Mouse (Mus musculus): ENCODE results near the gene Kcnj16. TPM values are rescaled to one million over a fixed set of nuclear protein-coding genes. Genes with fewer than 3 reads are reported as not detected.
A peak's percentile ranks its signal among the peaks of the same experiment; 100 is the strongest.

The Kcnj16 gene
- polyA plus RNA-seq, 1 experiment from 2014 or later, result 0.04 TPM

DNA sequence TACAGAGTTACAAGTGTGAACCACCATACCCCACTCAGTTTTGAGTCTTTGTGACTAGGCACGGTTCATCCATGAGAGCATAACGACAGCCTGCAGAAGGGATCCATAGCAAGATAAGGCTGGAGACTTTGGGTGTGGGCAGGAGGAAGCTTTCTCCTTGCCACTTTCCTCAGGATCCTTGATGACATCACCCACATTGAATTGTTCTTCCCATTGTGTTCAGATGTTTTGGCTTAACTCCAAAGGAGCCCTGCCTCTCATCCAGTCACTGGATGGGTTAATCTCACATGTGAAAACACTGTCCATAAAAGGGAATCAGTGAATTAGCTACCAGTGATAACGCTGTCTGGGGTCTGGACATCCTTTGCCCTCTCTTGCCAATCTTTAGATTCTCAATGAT, 37.3 kb downstream of the Kcnj16 start:
- Histone ChIP-seq H3K9me3 (no peaks in the 10 kb centered on the region), H3K36me3 (no peaks in the 10 kb centered on the region), H3K4me1 (no peaks in the 10 kb centered on the region), H3K27me3 (ENCODE audit: insufficient read depth, poor library complexity, severe bottlenecking) (no peaks in the 10 kb centered on the region), H3K4me3 (no peak overlapping the region), H3K27ac (no peak overlapping the region)
- no peak for DNase-seq (ENCODE audit: low spot score)
- 50% methylated on average over 3 of the region's 3 CpGs for WGBS

DNA sequence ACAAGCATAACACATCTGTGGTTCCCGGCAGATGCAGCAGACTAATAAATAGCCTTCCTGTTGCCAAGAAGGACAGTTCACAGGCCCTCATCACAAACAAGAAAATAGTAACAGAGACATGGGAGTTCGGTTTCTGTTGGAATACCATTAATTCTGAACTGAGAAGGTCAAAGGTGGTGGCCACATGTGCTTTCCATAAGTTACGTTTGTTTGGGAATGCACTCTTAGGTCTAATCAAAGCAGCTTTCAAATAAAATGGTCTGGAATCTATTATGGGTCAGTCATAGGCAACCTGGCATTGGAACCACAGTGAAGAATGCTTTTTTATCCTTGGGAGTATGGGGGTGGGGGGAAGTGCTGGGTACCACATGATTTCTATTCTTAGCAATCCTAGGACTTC, 41.6 kb downstream of the Kcnj16 start:
- H3K4me1 ChIP-seq, result no peaks in the 10 kb centered on the region
- H3K4me3 ChIP-seq, result no peak overlapping the region
- no peak for DNase-seq (ENCODE audit: low spot score)
- WGBS, result 76% methylated on average over 3 of the region's 3 CpGs
- no peaks in the 10 kb centered on the region for H3K27me3 ChIP-seq (ENCODE audit: insufficient read depth, poor library complexity, severe bottlenecking)
- no peaks in the 10 kb centered on the region for H3K36me3 ChIP-seq
- H3K9me3 ChIP-seq, result no peaks in the 10 kb centered on the region
- no peak overlapping the region for H3K27ac ChIP-seq

- H3K27me3 ChIP-seq (ENCODE audit: insufficient read depth, poor library complexity, severe bottlenecking), result no peaks in the 10 kb centered on the region
- 90% methylated on average over 3 of the region's 3 CpGs for WGBS
These were observed 48.4 kb downstream of the Kcnj16 start for GRCm38 (mm10) chr11:111016206-111016605.

GRCm38 (mm10) chr11:111020211-111020610, 52.4 kb downstream of the Kcnj16 start:
- no peak overlapping the region for H3K27ac ChIP-seq
- no peak overlapping the region for H3K4me3 ChIP-seq
- no peaks in the 10 kb centered on the region for H3K4me1 ChIP-seq
- DNase-seq (ENCODE audit: low spot score), result no peak
- H3K9me3 ChIP-seq, result no peaks in the 10 kb centered on the region
- WGBS, result 54% methylated on average over 2 of the region's 2 CpGs
- no peaks in the 10 kb centered on the region for H3K36me3 ChIP-seq
- H3K27me3 ChIP-seq (ENCODE audit: insufficient read depth, poor library complexity, severe bottlenecking), result no peaks in the 10 kb centered on the region

More at GRCm38 (mm10) chr11:111016206-111016605, 48.4 kb downstream of the Kcnj16 start:
- no peak overlapping the region for H3K27ac ChIP-seq
- no peaks in the 10 kb centered on the region for H3K36me3 ChIP-seq
- no peaks in the 10 kb centered on the region for H3K4me1 ChIP-seq
- H3K4me3 ChIP-seq, result no peak overlapping the region
- H3K9me3 ChIP-seq, result no peaks in the 10 kb centered on the region
- DNase-seq (ENCODE audit: low spot score), result no peak

- Histone ChIP-seq H3K4me1 (no peaks in the 10 kb centered on the region), H3K36me3 (no peaks in the 10 kb centered on the region), H3K4me3 (no peak overlapping the region), H3K27ac (no peak overlapping the region), H3K9me3 (no peaks in the 10 kb centered on the region), H3K27me3 (ENCODE audit: insufficient read depth, poor library complexity, severe bottlenecking) (no peaks in the 10 kb centered on the region)
- WGBS, result 71% methylated on average over 8 of the region's 8 CpGs
- DNase-seq (ENCODE audit: low spot score), result no peak
These were observed 54.9 kb downstream of the Kcnj16 start for GRCm38 (mm10) chr11:111022681-111023281.

DNA sequence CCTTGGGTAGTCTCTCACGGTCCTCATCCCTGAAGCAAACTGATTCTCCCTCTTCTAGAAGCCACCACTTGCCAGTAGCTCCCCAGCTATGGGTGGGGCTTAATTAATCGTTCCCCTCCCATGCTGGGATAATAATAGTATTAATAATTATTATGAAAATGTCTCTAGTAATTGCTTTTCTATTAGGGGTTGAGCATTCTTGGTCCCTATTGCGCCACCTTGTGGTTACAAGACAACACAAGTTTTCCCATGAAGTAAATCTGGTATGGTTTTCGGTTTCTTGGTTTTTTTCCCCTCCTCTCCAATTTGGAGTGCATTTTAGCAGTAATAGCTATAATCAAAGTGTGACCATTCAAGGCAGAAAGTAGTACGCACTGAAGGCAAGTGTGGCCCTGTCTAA, 74.3 kb downstream of the Kcnj16 start:
- Histone ChIP-seq H3K27me3 (ENCODE audit: insufficient read depth, poor library complexity, severe bottlenecking) (no peaks in the 10 kb centered on the region), H3K4me1 (no peaks in the 10 kb centered on the region), H3K9me3 (no peaks in the 10 kb centered on the region), H3K4me3 (no peak overlapping the region), H3K27ac (no peak overlapping the region), H3K36me3 (no peaks in the 10 kb centered on the region)
- no peak for DNase-seq (ENCODE audit: low spot score)
- 45% methylated on average over 5 of the region's 5 CpGs for WGBS

DNA sequence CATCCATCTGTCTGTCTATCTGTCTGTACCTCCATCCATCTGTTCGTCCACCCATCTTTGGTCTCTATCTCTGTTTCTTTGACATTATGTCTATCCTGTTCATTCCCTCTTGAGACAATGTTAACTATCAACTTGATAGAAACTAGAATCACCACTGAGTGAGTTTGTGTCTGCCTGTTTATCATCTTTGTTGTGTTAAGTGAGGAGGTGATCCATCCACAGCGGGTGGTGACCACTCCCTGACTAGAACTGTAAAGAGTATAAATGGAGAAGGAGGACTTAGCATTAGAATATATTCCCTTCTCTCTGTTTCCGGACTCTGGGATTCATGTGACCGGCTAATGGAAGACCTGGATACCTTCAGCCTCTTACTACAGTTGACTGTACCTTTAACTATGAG, 75.5 kb downstream of the Kcnj16 start:
- Histone ChIP-seq H3K36me3 (no peaks in the 10 kb centered on the region), H3K9me3 (no peaks in the 10 kb centered on the region), H3K27ac (no peak overlapping the region), H3K4me1 (no peaks in the 10 kb centered on the region), H3K27me3 (ENCODE audit: insufficient read depth, poor library complexity, severe bottlenecking) (no peaks in the 10 kb centered on the region), H3K4me3 (no peak overlapping the region)
- no peak for DNase-seq (ENCODE audit: low spot score)
- 78% methylated on average over 4 of the region's 4 CpGs for WGBS

DNA sequence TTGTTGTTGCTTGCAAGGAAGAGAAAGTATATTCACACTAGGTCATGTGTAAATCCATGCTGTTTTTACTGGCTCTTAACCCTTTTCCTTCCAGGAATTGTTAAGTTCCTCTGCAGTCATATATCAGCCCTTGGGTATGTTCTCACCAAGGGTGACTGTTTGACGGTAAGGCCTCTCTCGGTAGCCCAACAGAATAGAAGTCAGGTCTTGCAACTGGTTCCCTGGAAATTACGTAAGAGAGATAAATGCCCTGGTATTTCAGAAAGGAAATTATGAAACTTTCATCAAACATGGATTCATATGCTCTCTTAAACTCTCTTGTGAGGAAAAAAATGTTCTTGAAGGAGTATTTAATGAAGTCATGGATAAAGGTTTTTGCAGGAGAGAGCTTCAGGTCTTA, 86.4 kb downstream of the Kcnj16 start:
- Histone ChIP-seq H3K27me3 (ENCODE audit: insufficient read depth, poor library complexity, severe bottlenecking) (no peaks in the 10 kb centered on the region), H3K27ac (no peak overlapping the region), H3K4me3 (no peak overlapping the region), H3K9me3 (no peaks in the 10 kb centered on the region), H3K36me3 (no peaks in the 10 kb centered on the region), H3K4me1 (no peaks in the 10 kb centered on the region)
- 70% methylated on average over 3 of the region's 3 CpGs for WGBS
- DNase-seq (ENCODE audit: low spot score), result no peak

- Histone ChIP-seq H3K9me3 (no peaks in the 10 kb centered on the region), H3K4me3 (no peak overlapping the region), H3K27me3 (ENCODE audit: insufficient read depth, poor library complexity, severe bottlenecking) (no peaks in the 10 kb centered on the region), H3K27ac (no peak overlapping the region), H3K4me1 (no peaks in the 10 kb centered on the region), H3K36me3 (no peaks in the 10 kb centered on the region)
- WGBS, result 85% methylated on average over 8 of the region's 8 CpGs
- DNase-seq (ENCODE audit: low spot score), result no peak
These were observed 87.3 kb downstream of the Kcnj16 start for GRCm38 (mm10) chr11:111054854-111055822.

GRCm38 (mm10) chr11:111056030-111056429, 88.2 kb downstream of the Kcnj16 start:
- Histone ChIP-seq H3K27me3 (ENCODE audit: insufficient read depth, poor library complexity, severe bottlenecking) (no peaks in the 10 kb centered on the region), H3K27ac (no peak overlapping the region), H3K4me3 (no peak overlapping the region), H3K9me3 (no peaks in the 10 kb centered on the region), H3K36me3 (no peaks in the 10 kb centered on the region), H3K4me1 (no peaks in the 10 kb centered on the region)
- no peak for DNase-seq (ENCODE audit: low spot score)
- WGBS, result 79% methylated on average over 13 of the region's 13 CpGs

DNA sequence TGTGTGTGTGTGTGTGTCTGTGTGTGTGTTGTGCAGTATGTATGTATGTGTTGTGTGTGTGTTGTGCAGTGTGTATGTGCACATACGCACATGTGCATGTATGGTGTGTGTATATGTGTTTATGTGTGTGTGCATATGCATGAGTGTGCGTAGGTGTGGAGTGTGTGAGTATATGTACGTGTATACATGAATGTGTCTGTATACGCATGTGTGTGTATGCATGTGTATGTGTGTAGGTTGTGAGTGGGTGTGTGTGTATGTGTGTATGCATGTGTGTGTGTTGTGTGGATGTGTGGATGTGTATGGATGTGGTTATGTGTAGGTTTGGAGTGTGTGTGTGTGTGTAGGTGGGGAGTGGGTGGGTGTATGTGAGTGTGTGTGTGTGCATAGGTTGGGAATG, 89.6 kb downstream of the Kcnj16 start:
- peak; percentile 61 for DNase-seq (ENCODE audit: low spot score)
- Histone ChIP-seq H3K27ac (no peak overlapping the region), H3K9me3 (no peaks in the 10 kb centered on the region), H3K27me3 (ENCODE audit: insufficient read depth, poor library complexity, severe bottlenecking) (no peaks in the 10 kb centered on the region), H3K4me3 (no peak overlapping the region), H3K4me1 (no peaks in the 10 kb centered on the region), H3K36me3 (no peaks in the 10 kb centered on the region)
- WGBS, result 94% methylated on average over 4 of the region's 4 CpGs

GRCm38 (mm10) chr11:111059440-111059839, 91.6 kb downstream of the Kcnj16 start:
- DNase-seq (ENCODE audit: low spot score), result no peak
- Histone ChIP-seq H3K27ac (no peak overlapping the region), H3K9me3 (no peaks in the 10 kb centered on the region), H3K4me3 (no peak overlapping the region), H3K4me1 (no peaks in the 10 kb centered on the region), H3K27me3 (ENCODE audit: insufficient read depth, poor library complexity, severe bottlenecking) (no peaks in the 10 kb centered on the region), H3K36me3 (no peaks in the 10 kb centered on the region)

- 63% methylated on average over 5 of the region's 5 CpGs for WGBS
- Histone ChIP-seq H3K27ac (no peak overlapping the region), H3K9me3 (no peaks in the 10 kb centered on the region), H3K36me3 (no peaks in the 10 kb centered on the region), H3K27me3 (ENCODE audit: insufficient read depth, poor library complexity, severe bottlenecking) (no peaks in the 10 kb centered on the region), H3K4me1 (no peaks in the 10 kb centered on the region), H3K4me3 (no peak overlapping the region)
- DNase-seq (ENCODE audit: low spot score), result no peak
These were observed 92.4 kb downstream of the Kcnj16 start for GRCm38 (mm10) chr11:111060216-111060615.
